Mouse (Mus musculus) left cerebral cortex, adult 2 months (tissue): Measurements from ENCODE around the gene Pot1b. TPM values are rescaled to one million over a fixed set of nuclear protein-coding genes. Genes with fewer than 3 reads are reported as not detected.

Source experiments
- DNase-seq, 2 experiments: peaks; one replicate each; pipeline ENCODE4 v3.0.0; 2021 to 2022; ENCODE audit warnings: low spot score in 2 of 2, mixed read lengths in 1 of 2; ENCODE audit errors: extremely low spot score in 1 of 2
- H3K27ac ChIP-seq: fragments of 200-600 bp; 2 replicates; pipeline ENCODE4 v1.8.1; 2022
- H3K4me3 ChIP-seq: fragments of 200-600 bp; 2 replicates; pipeline ENCODE4 v1.8.1; 2022
- CTCF ChIP-seq: fragments of 200-600 bp; IDR thresholded peaks from 2 replicates; pipeline ENCODE4 v1.8.1; 2022; ENCODE audit warnings: antibody characterized with exemption, mild to moderate bottlenecking, moderate library complexity
- intact Hi-C: fragments of 180-260 bp; cut with DNase I; formaldehyde crosslinking; loops from one replicate; pipeline ENCODE4 v1.15.1; 2025
- long read RNA-seq, 2 experiments: library from polyadenylated mRNA; stranded (forward); transcript quantifications; one replicate each; pipeline ENCODE4 v2.0.0; 2021; ENCODE audit warnings: borderline mapping rate in 2 of 2
- total RNA-seq, 2 experiments: library from RNA; stranded (reverse); gene quantifications; 2 replicates each; pipeline ENCODE4 v1.2.3; 2021

Gene Pot1b
- total RNA-seq = 1 to 10 TPM; 5.2 to 6.1 TPM
- long read RNA-seq, experiment 1 = 0 reads
- long read RNA-seq, experiment 2 = 0 reads

- peak within 1 kb of the TSS; percentile 59 for H3K4me3 ChIP-seq
- intact Hi-C loops = loop anchor here (5.0 kb wide), 2 partner anchors 165 to 220 kb away; partner anchors contain the start of gene Zfp119a
- DNase-seq = peak; percentile 95 to 96
- peak; percentile 29 for TF ChIP-seq CTCF
- H3K27ac ChIP-seq = peak within 1 kb of the TSS; percentile 49; the same call in 1 of the 2 replicates
Measured at GRCm38 (mm10) chr17:55711984-55712811, at the start of gene Pot1b. TSS of gene Pot1b (minus strand) at chr17:55712628.

- no peak for DNase-seq
- Histone ChIP-seq H3K27ac (no peak overlapping the region), H3K4me3 (no peak overlapping the region)
- intact Hi-C loops = no loop called here
- no peak for TF ChIP-seq CTCF
Measured at GRCm38 (mm10) chr17:55751170-55751569, 38.7 kb upstream of the Pot1b start.

- no peak for TF ChIP-seq CTCF
- Histone ChIP-seq H3K4me3 (no peak within 1 kb of the TSS), H3K27ac (no peak within 1 kb of the TSS)
- no peak for DNase-seq
- intact Hi-C loops = no loop called here
Measured at GRCm38 (mm10) chr17:55749786-55750185, 37.4 kb upstream of the Pot1b start, which contains the start of gene Adgre4. TSS of gene Adgre4 (plus strand) at chr17:55749984.

- intact Hi-C loops = no loop called here
- no peak overlapping the region for H3K27ac ChIP-seq
Measured at GRCm38 (mm10) chr17:55736675-55737074, 24.2 kb upstream of the Pot1b start.

GRCm38 (mm10) chr17:55726193-55726592 is 13.8 kb upstream of the Pot1b start:
- intact Hi-C loops = no loop called here
- no peak overlapping the region for H3K27ac ChIP-seq
- DNase-seq = no peak
- no peak for TF ChIP-seq CTCF
- H3K4me3 ChIP-seq = no peak overlapping the region

More at GRCm38 (mm10) chr17:55736675-55737074, 24.2 kb upstream of the Pot1b start:
- H3K4me3 ChIP-seq = no peak overlapping the region
- no peak for TF ChIP-seq CTCF
- no peak for DNase-seq

GRCm38 (mm10) chr17:55722250-55722649 is 9.8 kb upstream of the Pot1b start:
- Histone ChIP-seq H3K4me3 (no peak overlapping the region), H3K27ac (no peak overlapping the region)
- intact Hi-C loops = no loop called here
- DNase-seq = no peak
- TF ChIP-seq CTCF = no peak

- no peak overlapping the region for H3K4me3 ChIP-seq
- DNase-seq = no peak
- H3K27ac ChIP-seq = no peak overlapping the region
- intact Hi-C loops = no loop called here
- TF ChIP-seq CTCF = no peak
Measured at GRCm38 (mm10) chr17:55721270-55721669, 8.8 kb upstream of the Pot1b start.

- no peak for DNase-seq
- no peak overlapping the region for H3K27ac ChIP-seq
- no peak overlapping the region for H3K4me3 ChIP-seq
- TF ChIP-seq CTCF = no peak
- intact Hi-C loops = loop anchor here (5.0 kb wide), 2 partner anchors 184 to 254 kb away; partner anchors contain the start of gene Yju2
Measured at GRCm38 (mm10) chr17:55702865-55703264, 9.6 kb downstream of the Pot1b start.

- H3K27ac ChIP-seq = no peak overlapping the region
- DNase-seq = peak; percentile 64 to 72
- TF ChIP-seq CTCF = peak; percentile 83
- no peak overlapping the region for H3K4me3 ChIP-seq
- intact Hi-C loops = loop anchor here (5.0 kb wide), 2 partner anchors 185 to 255 kb away; partner anchors contain the start of gene Yju2
Measured at GRCm38 (mm10) chr17:55702161-55702820, 10.1 kb downstream of the Pot1b start.

- Histone ChIP-seq H3K4me3 (no peak overlapping the region), H3K27ac (no peak overlapping the region)
- DNase-seq = no peak
- no peak for TF ChIP-seq CTCF
- intact Hi-C loops = no loop called here
Measured at GRCm38 (mm10) chr17:55699388-55699787, 13.0 kb downstream of the Pot1b start.

GRCm38 (mm10) chr17:55661099-55661498 is 51.3 kb downstream of the Pot1b start:
- intact Hi-C loops = loop anchor here (10.0 kb wide), 1 partner anchor 146 kb away; no protein-coding TSS in a partner anchor
- Histone ChIP-seq H3K27ac (no peak overlapping the region), H3K4me3 (no peak overlapping the region)
- DNase-seq = no peak
- TF ChIP-seq CTCF = no peak

GRCm38 (mm10) chr17:55625092-55625491 is 87.3 kb downstream of the Pot1b start, which contains the start of gene Vmn2r118:
TSS of gene Vmn2r118 (minus strand) at chr17:55625192.
- no peak for TF ChIP-seq CTCF
- Histone ChIP-seq H3K27ac (no peak within 1 kb of the TSS), H3K4me3 (no peak within 1 kb of the TSS)
- intact Hi-C loops = no loop called here
- no peak for DNase-seq

Other genes with a start within 250 kb of the Pot1b start
- gene Vmn2r118, start 87.4 kb downstream of the Pot1b start, total RNA-seq = not detected
- gene Adgre4, start 37.4 kb upstream of the Pot1b start, total RNA-seq = under 1 TPM in 1 of 2 experiments, not detected in 1; 0.09 TPM
- gene Zfp119a, start 166.3 kb upstream of the Pot1b start, total RNA-seq = 1 to 10 TPM; 5.1 to 6.7 TPM
- gene Zfp959, start 179.5 kb upstream of the Pot1b start, total RNA-seq = 1 to 10 TPM; 6.2 to 6.6 TPM
- gene Zfp119b, start 236.9 kb upstream of the Pot1b start, total RNA-seq = 1 to 10 TPM; 2.3 to 4.1 TPM
- gene Ebi3, start 240.0 kb upstream of the Pot1b start, total RNA-seq = 1 to 10 TPM; 1.2 to 1.4 TPM
- gene Yju2, start 246.5 kb upstream of the Pot1b start, total RNA-seq = 10 to 100 TPM; 16.4 to 17.4 TPM